In the genomic region with DNA sequence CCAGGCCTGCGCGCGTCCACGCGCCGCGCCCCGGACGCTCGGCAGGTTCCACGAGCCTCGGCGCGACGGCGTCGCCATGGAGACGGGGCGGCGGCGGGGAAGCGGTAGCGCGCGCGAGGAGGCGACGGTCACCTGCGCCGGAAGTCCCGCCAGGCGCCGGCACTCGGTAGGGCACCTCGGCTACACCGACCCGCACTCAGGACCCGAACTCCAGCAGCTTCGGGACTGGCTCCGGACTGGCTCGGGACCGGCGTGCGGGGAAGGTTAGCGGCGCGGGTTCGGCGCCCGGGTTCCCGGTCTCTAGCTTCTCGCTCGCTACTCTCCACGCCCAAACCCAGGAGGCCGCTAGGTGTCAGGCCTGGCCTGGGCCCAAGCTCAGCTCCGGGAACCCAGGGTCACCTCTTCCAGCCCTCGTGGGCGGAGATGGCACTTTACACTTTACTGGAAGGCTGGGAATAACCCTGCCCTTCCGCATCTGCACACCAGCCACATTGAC, we compare ENCODE assay signal across 8 mouse cellular contexts. TPM values are rescaled to one million over a fixed set of nuclear protein-coding genes. Genes with fewer than 3 reads are reported as not detected.
DNase-seq lines count a peak whose midpoint lies in the region; ATAC-seq and TF ChIP-seq lines count a peak whose summit lies in the region.

No protein-coding gene starts in this region.

- H3K4me1 ChIP-seq in embryonic fibroblast, embryonic 13.5 days (ENCODE audit: control insufficient read depth, insufficient read depth, low read length): no peaks in the 10 kb centered on the region; the same call in 1 of the 2 replicates
- H3K4me1 ChIP-seq in heart, embryonic 14.5 days (ENCODE audit: control insufficient read depth in 2 of 2, insufficient read depth in 2 of 2, low read length in 2 of 2): peaks cover 2 to 17% of the 10 kb centered on the region in 2 experiments; a peak in 3 of 4 replicates
- H3K4me1 ChIP-seq in liver, embryonic 13.5 days (replicated peaks): peaks cover 37% of the 10 kb centered on the region
- peaks cover 6% of the 10 kb centered on the region for H3K4me1 ChIP-seq in stomach, postnatal 0 days (replicated peaks; ENCODE audit: control insufficient read depth, insufficient read depth)

- peak overlapping the region; percentile 99 for H3K4me2 ChIP-seq in heart, embryonic 14.5 days (ENCODE audit: low read length)
- H3K4me2 ChIP-seq in liver, embryonic 13.5 days: peak overlapping the region; percentile 87
- peak overlapping the region; percentile 95 for H3K4me2 ChIP-seq in stomach, postnatal 0 days (replicated peaks; ENCODE audit: low read depth)

- no peak for TF ChIP-seq CTCF in embryonic fibroblast, embryonic 13.5 days (IDR thresholded peaks at IDR 0.05; ENCODE audit: borderline replicate concordance, insufficient read depth, low read length)
- TF ChIP-seq CTCF in stomach, postnatal 0 days (IDR thresholded peaks at IDR 0.05; ENCODE audit: low read depth): peak; percentile 71

- peak overlapping the region; percentile 75 for H3K9ac ChIP-seq in heart, embryonic 14.5 days (ENCODE audit: low read length)
- peak overlapping the region; percentile 61 for H3K9ac ChIP-seq in liver, embryonic 13.5 days
- peak overlapping the region; percentile 77 for H3K9ac ChIP-seq in stomach, postnatal 0 days (ENCODE audit: low read length)

- WGBS in heart, embryonic 14.5 days: under 1% methylated on average over 59 of the region's 59 CpGs
- WGBS in liver, embryonic 13.5 days (ENCODE audit: insufficient replicate concordance): 1% methylated on average over 46 of the region's 59 CpGs
- WGBS in stomach, postnatal 0 days: under 1% methylated on average over 56 of the region's 59 CpGs

- no peak for TF ChIP-seq POLR2A in embryonic fibroblast, embryonic 13.5 days (IDR thresholded peaks at IDR 0.05; ENCODE audit: low read depth, low read length)

- H3K27me3 ChIP-seq in heart, embryonic 14.5 days (ENCODE audit: control insufficient read depth, insufficient read depth, low read length): peaks cover 19% of the 10 kb centered on the region
- peaks cover 58% of the 10 kb centered on the region for H3K27me3 ChIP-seq in liver, embryonic 13.5 days
- H3K27me3 ChIP-seq in stomach, postnatal 0 days (ENCODE audit: control insufficient read depth, insufficient read depth, low read length): no peaks in the 10 kb centered on the region

- no peak for TF ChIP-seq EP300 in stomach, postnatal 0 days (optimal IDR thresholded peaks at IDR 0.05)

- peak overlapping the region; percentile 36 for H3K4me3 ChIP-seq in embryonic fibroblast, embryonic 13.5 days (ENCODE audit: insufficient read depth, low read length)
- H3K4me3 ChIP-seq in heart, embryonic 14.5 days (ENCODE audit: control insufficient read depth in 1 of 2, insufficient read depth in 1 of 2, low read depth in 1 of 2, low read length in 2 of 2): peak overlapping the region; percentile 71 to 84
- peak overlapping the region; percentile 66 for H3K4me3 ChIP-seq in liver, embryonic 13.5 days (replicated peaks)
- H3K4me3 ChIP-seq in stomach, postnatal 0 days (ENCODE audit: low read depth, low read length): peak overlapping the region; percentile 64

- H3K36me3 ChIP-seq in heart, embryonic 14.5 days (ENCODE audit: control insufficient read depth, insufficient read depth, low read length): no peaks in the 10 kb centered on the region
- H3K36me3 ChIP-seq in liver, embryonic 13.5 days: no peaks in the 10 kb centered on the region
- no peaks in the 10 kb centered on the region for H3K36me3 ChIP-seq in stomach, postnatal 0 days (ENCODE audit: control insufficient read depth, insufficient read depth, low read length)

- no peak overlapping the region for H3K27ac ChIP-seq in embryonic fibroblast, embryonic 13.5 days (ENCODE audit: insufficient read depth, low read length)
- H3K27ac ChIP-seq in heart, embryonic 14.5 days (replicated peaks in 1 of 2; ENCODE audit: control insufficient read depth in 1 of 2, insufficient read depth in 1 of 2, low read depth in 2 of 2, low read length in 2 of 2): peak overlapping the region; percentile 18 to 62
- H3K27ac ChIP-seq in liver, embryonic 13.5 days: no peak overlapping the region
- H3K27ac ChIP-seq in stomach, postnatal 0 days (replicated peaks): peak overlapping the region; percentile 94

- peak; percentile 70 for ATAC-seq in heart, embryonic 14.5 days (ENCODE audit: insufficient number of reproducible peaks, insufficient read depth, low FRiP score, low read depth)
- peak; percentile 64 for ATAC-seq in liver, embryonic 13.5 days (ENCODE audit: low read depth)
- ATAC-seq in stomach, postnatal 0 days (ENCODE audit: low FRiP score, low TSS enrichment): peak; percentile 74

- DNase-seq in urinary bladder, adult 18-20 months (ENCODE audit: low spot score in 2 of 2): peak; percentile 49 to 73
- DNase-seq in urinary bladder, postnatal 10 days (ENCODE audit: low spot score): no peak
- peak; percentile 84 for DNase-seq in kidney, postnatal 10 days
- DNase-seq in liver, embryonic 13.5 days: no peak
- DNase-seq in naive thymus-derived CD4-positive, alpha-beta T cell, adult 2 months (ENCODE audit: low read depth): peak; percentile 60
- peak; percentile 87 for DNase-seq in stomach, postnatal 0 days (ENCODE audit: low spot score)

- no peaks in the 10 kb centered on the region for H3K9me3 ChIP-seq in heart, embryonic 14.5 days (ENCODE audit: control insufficient read depth, low read length)
- no peaks in the 10 kb centered on the region for H3K9me3 ChIP-seq in liver, embryonic 13.5 days (replicated peaks)
- no peaks in the 10 kb centered on the region for H3K9me3 ChIP-seq in stomach, postnatal 0 days (ENCODE audit: control insufficient read depth, low read length)

RNA-seq across cellular contexts. Expression of gene Cyb561, which starts 9.0 kb away (rescaled TPM):
- polyA plus RNA-seq in embryonic fibroblast, embryonic 13.5 days (2011; ENCODE audit: insufficient read length, low read depth, missing spikeins): 2.6 and 3.4 TPM in 2 replicates
- polyA plus RNA-seq in heart, embryonic 14.5 days (2014; fragmentation: Nextera tagmentation; extraction: Ambion mirVana): 4.7 and 5.5 TPM in 2 replicates
- 1.9 TPM in 2 replicates for polyA plus RNA-seq in liver, embryonic 13.5 days (2015; fragmentation: Nextera tagmentation; extraction: Ambion mirVana)
- polyA plus RNA-seq in stomach, postnatal 0 days (2015; fragmentation: Nextera tagmentation; extraction: Ambion mirVana): 56.1 and 58.3 TPM in 2 replicates

RNA-seq across cellular contexts. Expression of gene Ace, which starts 23.6 kb away (rescaled TPM):
- polyA plus RNA-seq in embryonic fibroblast, embryonic 13.5 days (2011; ENCODE audit: insufficient read length, low read depth, missing spikeins): 0.57 and 1.3 TPM in 2 replicates
- polyA plus RNA-seq in heart, embryonic 14.5 days (2014; fragmentation: Nextera tagmentation; extraction: Ambion mirVana): 1.5 and 2.0 TPM in 2 replicates
- polyA plus RNA-seq in liver, embryonic 13.5 days (2015; fragmentation: Nextera tagmentation; extraction: Ambion mirVana): 0.02 and 0.05 TPM in 2 replicates
- polyA plus RNA-seq in stomach, postnatal 0 days (2015; fragmentation: Nextera tagmentation; extraction: Ambion mirVana): 2.1 and 2.4 TPM in 2 replicates

RNA-seq across cellular contexts. Expression of gene Ace3, which starts 50.3 kb away (rescaled TPM):
- not detected in 2 replicates for polyA plus RNA-seq in embryonic fibroblast, embryonic 13.5 days (2011; ENCODE audit: insufficient read length, low read depth, missing spikeins)
- not detected in 2 replicates for polyA plus RNA-seq in heart, embryonic 14.5 days (2014; fragmentation: Nextera tagmentation; extraction: Ambion mirVana)
- not detected in 2 replicates for polyA plus RNA-seq in liver, embryonic 13.5 days (2015; fragmentation: Nextera tagmentation; extraction: Ambion mirVana)
- polyA plus RNA-seq in stomach, postnatal 0 days (2015; fragmentation: Nextera tagmentation; extraction: Ambion mirVana): not detected in 2 replicates

Comparison
In these comparisons a context has a peak if more than half of its experiments do, and no peak if none do; other contexts are left out.
1. DNase-seq: peak in urinary bladder, adult 18-20 months (2 of 2), kidney, postnatal 10 days (single experiment), naive thymus-derived CD4-positive, alpha-beta T cell, adult 2 months (single experiment) and stomach, postnatal 0 days (single experiment); none in urinary bladder, postnatal 10 days (single experiment) and liver, embryonic 13.5 days (single experiment).
2. H3K27ac ChIP-seq: peak in heart, embryonic 14.5 days (2 of 2) and stomach, postnatal 0 days (single experiment); none in embryonic fibroblast, embryonic 13.5 days (single experiment) and liver, embryonic 13.5 days (single experiment).
3. Peak in every context shown above with its lines, with median percentiles within 50 percentile points of each other: H3K4me3 ChIP-seq, ATAC-seq, H3K4me2 ChIP-seq and H3K9ac ChIP-seq.